Mouse (Mus musculus) intestine, postnatal 0 days (tissue): Measurements from ENCODE around the gene Ppm1l. TPM values are rescaled to one million over a fixed set of nuclear protein-coding genes. Genes with fewer than 3 reads are reported as not detected.

Experiments
- ATAC-seq: fragments of 200-750 bp; cut with Nextera tagmentation; 2 replicates; pipeline ENCODE4 v1.8.0; 2017; ENCODE audit warnings: mild to moderate bottlenecking, moderate TSS enrichment, moderate library complexity
- H3K27ac ChIP-seq: fragments of 300-500 bp; sonication (generic); 2 replicates; pipeline ENCODE4 v1.5.1; 2014; ENCODE audit warnings: mild to moderate bottlenecking, low read depth, low read length, moderate library complexity
- H3K27me3 ChIP-seq: fragments of 300-500 bp; sonication (generic); replicated peaks from 2 replicates; pipeline ENCODE4 v1.6.1; 2014; ENCODE audit warnings: low read length, mixed read lengths; ENCODE audit not compliant: control insufficient read depth, insufficient read depth
- H3K36me3 ChIP-seq: fragments of 300-500 bp; sonication (generic); 2 replicates; pipeline ENCODE4 v1.6.1; 2014; ENCODE audit warnings: mild to moderate bottlenecking, moderate library complexity; ENCODE audit not compliant: control insufficient read depth, insufficient read depth
- H3K4me1 ChIP-seq: fragments of 300-500 bp; sonication (generic); replicated peaks from 2 replicates; pipeline ENCODE4 v1.6.1; 2014; ENCODE audit warnings: antibody characterized with exemption, low read length, mixed read lengths; ENCODE audit not compliant: control insufficient read depth, insufficient read depth
- H3K4me2 ChIP-seq: fragments of 300-500 bp; sonication (generic); replicated peaks from 2 replicates; pipeline ENCODE4 v1.6.1; 2014; ENCODE audit warnings: low read depth, mild to moderate bottlenecking, moderate library complexity
- H3K4me3 ChIP-seq: fragments of 300-500 bp; sonication (generic); 2 replicates; pipeline ENCODE4 v1.5.1; 2014; ENCODE audit warnings: low read depth, low read length
- H3K9ac ChIP-seq: fragments of 300-500 bp; sonication (generic); 2 replicates; pipeline ENCODE4 v1.6.1; 2014; ENCODE audit warnings: mild to moderate bottlenecking, low read depth, low read length
- H3K9me3 ChIP-seq: fragments of 300-500 bp; sonication (generic); 2 replicates; pipeline ENCODE4 v1.6.1; 2016; ENCODE audit warnings: mixed run types; ENCODE audit not compliant: control insufficient read depth
- CTCF ChIP-seq: sonication (generic); IDR thresholded peaks from 2 replicates; pipeline ENCODE4 v1.5.1; 2016; ENCODE audit warnings: low read depth, mild to moderate bottlenecking, control low read depth, antibody characterized with exemption, moderate library complexity
- WGBS: fragments of 180-500 bp; shearing (Covaris S2); extraction: QIAGEN DNeasy Blood & Tissue Kit; methylation state at CpG from one replicate; pipeline ENCODE4 v1.1.7; 2014; 5-methylcytosine and 5-hydroxymethylcytosine counted together
- polyA plus RNA-seq: library from polyadenylated mRNA; unstranded; fragments of >200 nt; fragmentation: Nextera tagmentation; extraction: Ambion mirVana; gene quantifications from 2 replicates; pipeline ENCODE4 v1.2.1, GENCODE M21; 2015

The Ppm1l gene
- polyA plus RNA-seq, 1 experiment from 2014 or later: 3.0 TPM

DNA sequence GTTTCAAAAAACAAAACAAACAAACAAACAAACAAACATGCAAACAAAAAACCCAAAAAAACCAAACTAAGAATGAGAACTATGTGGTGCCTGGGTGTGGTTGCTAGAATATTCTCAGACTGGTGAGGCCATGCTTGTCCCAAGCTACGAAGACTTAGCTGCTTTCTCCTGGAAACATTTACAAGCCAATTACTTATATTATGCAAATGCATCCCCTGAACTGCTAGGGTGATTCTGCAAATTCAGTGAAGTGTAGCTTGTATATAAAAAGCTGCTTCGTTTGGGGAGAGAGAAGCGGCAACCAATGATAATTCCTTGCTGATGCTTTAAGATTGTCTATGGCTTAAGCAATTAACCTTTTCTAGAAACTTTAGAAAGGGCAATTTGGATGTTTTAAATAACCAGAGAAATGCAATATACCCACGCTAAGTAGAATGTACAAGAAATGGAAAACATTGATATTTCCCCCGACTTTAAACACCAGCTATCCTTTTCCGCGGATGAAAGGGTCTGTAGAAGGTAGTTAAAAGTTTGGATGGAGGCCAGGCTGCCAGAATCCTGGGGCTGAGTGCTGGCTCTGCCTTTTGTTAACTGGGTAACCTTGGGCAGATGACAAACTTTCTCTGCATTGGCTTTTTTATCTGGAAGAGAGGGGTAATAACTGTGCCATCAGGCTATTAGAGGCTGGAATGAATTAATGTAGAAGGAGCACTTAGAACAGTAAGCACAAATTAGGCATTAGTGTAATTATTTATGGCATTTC, 33.4 kb upstream of the Ppm1l start:
- 59% methylated on average over 7 of the region's 7 CpGs for WGBS
- Histone ChIP-seq H3K27me3 (no peaks in the 10 kb centered on the region), H3K4me3 (no peak overlapping the region), H3K4me1 (no peaks in the 10 kb centered on the region), H3K9me3 (no peaks in the 10 kb centered on the region), H3K27ac (no peak overlapping the region), H3K36me3 (no peaks in the 10 kb centered on the region), H3K4me2 (no peak overlapping the region), H3K9ac (no peak overlapping the region)
- no peak for ATAC-seq
- no peak for TF ChIP-seq CTCF

DNA sequence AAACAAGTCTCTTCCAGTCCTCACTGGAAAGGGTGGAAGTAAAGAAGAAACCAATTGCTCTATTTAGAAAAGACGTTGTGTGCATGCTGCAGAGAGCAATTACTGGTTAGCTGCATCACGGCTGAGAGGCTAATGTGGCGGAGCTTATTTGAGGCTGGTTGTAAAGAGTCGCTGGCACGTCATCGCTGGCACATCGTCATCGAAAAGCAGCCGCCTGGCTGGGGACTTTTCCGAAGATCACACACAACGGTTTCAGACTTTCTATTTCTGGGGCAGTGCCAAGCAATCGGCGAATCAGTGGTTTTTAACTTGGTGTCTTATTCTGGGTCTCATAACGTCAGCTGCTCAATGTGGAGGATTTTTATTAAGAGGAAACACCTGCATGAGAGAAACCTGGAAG, 26.8 kb upstream of the Ppm1l start:
- WGBS: 80% methylated on average over 14 of the region's 14 CpGs
- Histone ChIP-seq H3K4me1 (no peaks in the 10 kb centered on the region), H3K9ac (no peak overlapping the region), H3K4me3 (no peak overlapping the region), H3K27ac (no peak overlapping the region), H3K4me2 (no peak overlapping the region), H3K9me3 (no peaks in the 10 kb centered on the region), H3K36me3 (no peaks in the 10 kb centered on the region), H3K27me3 (no peaks in the 10 kb centered on the region)
- no peak for TF ChIP-seq CTCF
- ATAC-seq: no peak

DNA sequence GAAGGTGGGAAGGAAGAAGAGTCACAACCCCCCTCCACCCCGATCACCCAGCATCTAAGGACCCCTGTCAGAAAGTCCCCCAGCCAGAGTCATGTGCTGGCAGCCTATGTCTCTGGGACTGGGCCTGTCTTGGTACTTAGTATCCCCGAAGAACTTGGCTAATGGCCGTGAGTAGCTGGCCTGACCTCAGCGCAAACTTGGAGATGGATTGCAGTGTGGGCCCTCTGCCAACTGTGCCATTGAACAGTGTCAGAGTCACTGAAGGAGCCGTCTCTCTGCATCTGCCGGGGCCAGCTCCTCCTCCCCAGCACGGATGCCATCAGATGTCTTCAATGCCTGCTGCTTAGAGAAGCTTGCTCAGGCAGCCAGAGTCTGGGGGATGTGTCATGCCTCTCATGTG, 26.4 kb upstream of the Ppm1l start:
- WGBS: 57% methylated on average over 7 of the region's 7 CpGs

DNA sequence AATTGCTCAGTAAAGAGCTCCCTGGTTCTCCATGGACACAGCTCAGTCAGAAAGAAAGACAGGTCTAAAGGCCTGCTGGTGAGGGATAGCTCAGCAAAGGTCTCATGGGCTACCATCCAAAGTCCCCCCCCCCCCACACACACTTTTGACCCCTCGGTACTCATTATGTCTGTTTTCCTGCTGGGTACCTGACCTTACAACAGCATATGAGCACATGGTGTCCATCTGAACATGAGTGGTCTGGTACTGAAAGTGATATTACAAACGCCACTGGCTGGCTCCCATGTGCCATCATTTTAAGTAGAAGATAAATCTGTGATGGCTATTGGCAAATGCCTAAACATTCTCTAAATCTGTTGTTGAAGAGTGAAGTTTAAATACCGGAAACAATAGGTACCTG, 25.8 kb upstream of the Ppm1l start:
- H3K36me3 ChIP-seq: no peaks in the 10 kb centered on the region
- WGBS: 79% methylated on average over 3 of the region's 3 CpGs
- no peaks in the 10 kb centered on the region for H3K9me3 ChIP-seq
- H3K27ac ChIP-seq: no peak overlapping the region
- H3K27me3 ChIP-seq: no peaks in the 10 kb centered on the region
- no peak overlapping the region for H3K4me3 ChIP-seq
- no peak overlapping the region for H3K4me2 ChIP-seq
- no peak for ATAC-seq
- TF ChIP-seq CTCF: no peak
- no peaks in the 10 kb centered on the region for H3K4me1 ChIP-seq
- no peak overlapping the region for H3K9ac ChIP-seq

More for the DNA sequence above, 26.4 kb upstream of the Ppm1l start:
- no peak overlapping the region for H3K4me3 ChIP-seq
- H3K4me1 ChIP-seq: no peaks in the 10 kb centered on the region
- TF ChIP-seq CTCF: no peak
- H3K27ac ChIP-seq: no peak overlapping the region
- no peak for ATAC-seq
- H3K4me2 ChIP-seq: no peak overlapping the region
- no peaks in the 10 kb centered on the region for H3K27me3 ChIP-seq
- no peaks in the 10 kb centered on the region for H3K36me3 ChIP-seq
- H3K9ac ChIP-seq: no peak overlapping the region
- no peaks in the 10 kb centered on the region for H3K9me3 ChIP-seq

DNA sequence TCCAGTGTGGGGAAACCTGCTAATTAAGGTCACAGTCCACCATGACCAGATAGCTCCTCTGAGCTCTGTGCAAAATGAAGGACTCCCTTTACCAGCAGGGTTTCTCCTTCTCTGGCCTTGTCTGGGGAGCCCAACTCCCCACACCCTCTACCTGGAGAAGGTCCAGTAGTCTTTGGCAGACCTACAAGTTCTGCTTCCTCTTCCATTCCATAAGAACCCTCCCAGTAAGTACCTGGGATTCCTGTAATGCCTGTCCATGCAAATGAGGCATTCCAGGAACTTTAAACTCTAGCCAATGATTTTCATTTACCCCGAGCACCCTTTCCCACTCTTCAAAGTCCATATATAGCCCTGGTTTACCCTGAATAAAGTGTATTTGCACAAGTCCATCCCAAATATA, 24.0 kb upstream of the Ppm1l start:
- H3K4me1 ChIP-seq: no peaks in the 10 kb centered on the region
- 62% methylated on average over 1 of the region's 1 CpGs for WGBS
- no peaks in the 10 kb centered on the region for H3K27me3 ChIP-seq
- TF ChIP-seq CTCF: no peak
- ATAC-seq: no peak
- no peaks in the 10 kb centered on the region for H3K36me3 ChIP-seq
- no peak overlapping the region for H3K27ac ChIP-seq
- no peak overlapping the region for H3K4me3 ChIP-seq
- no peak overlapping the region for H3K4me2 ChIP-seq
- no peaks in the 10 kb centered on the region for H3K9me3 ChIP-seq
- no peak overlapping the region for H3K9ac ChIP-seq

DNA sequence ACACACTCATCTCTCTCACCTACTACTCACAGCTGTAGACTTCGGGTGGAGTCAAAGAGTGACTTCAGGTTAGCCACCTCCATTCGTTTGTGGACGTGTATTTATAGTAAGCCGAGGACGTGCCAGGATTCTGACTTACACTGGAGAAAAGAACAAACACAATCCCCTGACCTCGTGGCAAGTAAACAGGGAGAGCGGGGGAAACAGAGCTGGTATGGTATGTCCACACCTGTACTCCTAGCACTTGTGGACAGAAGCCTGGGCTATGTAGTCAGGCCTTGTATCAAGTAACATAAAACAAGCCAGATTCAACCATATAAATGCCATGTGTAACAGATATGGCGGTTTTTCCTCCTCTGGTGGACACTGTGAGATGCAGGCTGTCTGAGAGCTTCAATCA, 20.4 kb upstream of the Ppm1l start:
- TF ChIP-seq CTCF: no peak

DNA sequence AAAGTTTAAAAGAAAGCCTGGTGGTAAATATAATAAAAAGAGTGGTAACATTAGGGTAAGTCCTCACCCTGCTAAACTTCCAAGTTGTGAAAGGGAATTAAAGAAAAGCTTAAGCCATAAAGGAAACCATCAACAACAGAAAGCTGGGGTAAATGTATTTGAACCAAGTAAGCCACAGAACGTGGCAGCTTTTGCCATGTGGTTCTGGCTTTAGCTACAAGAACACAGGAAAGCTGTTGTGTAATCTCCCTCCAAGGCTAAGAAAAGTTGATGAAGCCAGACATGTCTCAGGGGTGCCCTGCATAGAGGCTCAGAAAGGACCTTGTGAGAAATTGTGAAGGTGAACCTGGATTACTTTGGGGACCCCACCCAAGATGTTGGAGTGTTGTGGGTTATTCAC, 16.5 kb upstream of the Ppm1l start:
- no peak for TF ChIP-seq CTCF
- no peak for ATAC-seq
- H3K36me3 ChIP-seq: no peaks in the 10 kb centered on the region
- no peaks in the 10 kb centered on the region for H3K9me3 ChIP-seq
- no peak overlapping the region for H3K9ac ChIP-seq
- H3K27me3 ChIP-seq: no peaks in the 10 kb centered on the region
- no peaks in the 10 kb centered on the region for H3K4me1 ChIP-seq
- no peak overlapping the region for H3K4me2 ChIP-seq
- H3K4me3 ChIP-seq: no peak overlapping the region
- H3K27ac ChIP-seq: no peak overlapping the region
- 88% methylated on average over 1 of the region's 1 CpGs for WGBS

More for the DNA sequence above, 20.4 kb upstream of the Ppm1l start:
- Histone ChIP-seq H3K27ac (no peak overlapping the region), H3K36me3 (no peaks in the 10 kb centered on the region), H3K4me2 (no peak overlapping the region), H3K9me3 (no peaks in the 10 kb centered on the region), H3K9ac (no peak overlapping the region), H3K4me1 (no peaks in the 10 kb centered on the region), H3K4me3 (no peak overlapping the region), H3K27me3 (no peaks in the 10 kb centered on the region)
- WGBS: 65% methylated on average over 8 of the region's 8 CpGs
- no peak for ATAC-seq
